Mouse (Mus musculus) kidney, postnatal 0 days (tissue): ENCODE measurements around the gene Tldc1. TPM values are rescaled to one million over a fixed set of nuclear protein-coding genes. Genes with fewer than 3 reads are reported as not detected.
A peak's percentile ranks its signal among the peaks of the same experiment; 100 is the strongest.

Experiments used
- ATAC-seq: fragments of 200-750 bp; cut with Nextera tagmentation; replicated peaks from 2 replicates; pipeline ENCODE4 v1.8.0; 2017; ENCODE audit warnings: low read depth, moderate number of reproducible peaks, moderate TSS enrichment, moderate library complexity; ENCODE audit not compliant: low FRiP score
- DNase-seq: peaks from one replicate; pipeline ENCODE4 v3.0.0-alpha.2; 2016; ENCODE audit warnings: low spot score
- H3K27ac ChIP-seq: fragments of 300-500 bp; sonication (generic); 2 replicates; pipeline ENCODE4 v1.5.1; 2014; ENCODE audit warnings: mild to moderate bottlenecking
- H3K27me3 ChIP-seq: fragments of 300-500 bp; sonication (generic); 2 replicates; pipeline ENCODE4 v1.6.1; 2014; ENCODE audit warnings: low read length, mixed read lengths; ENCODE audit not compliant: insufficient read depth
- H3K36me3 ChIP-seq: fragments of 300-500 bp; sonication (generic); 2 replicates; pipeline ENCODE4 v1.6.1; 2014; ENCODE audit warnings: low read length, mixed read lengths; ENCODE audit not compliant: insufficient read depth
- H3K4me1 ChIP-seq: fragments of 300-500 bp; sonication (generic); replicated peaks from 2 replicates; pipeline ENCODE4 v1.6.1; 2014; ENCODE audit warnings: antibody characterized with exemption, low read length, mixed read lengths; ENCODE audit not compliant: insufficient read depth
- H3K4me2 ChIP-seq: fragments of 300-500 bp; sonication (generic); 2 replicates; pipeline ENCODE4 v1.6.1; 2014; ENCODE audit warnings: mild to moderate bottlenecking, low read length, moderate library complexity, mixed read lengths
- H3K4me3 ChIP-seq: fragments of 300-500 bp; sonication (generic); replicated peaks from 2 replicates; pipeline ENCODE4 v1.5.1; 2014; ENCODE audit warnings: low read depth, low read length
- H3K9ac ChIP-seq: fragments of 300-500 bp; sonication (generic); 2 replicates; pipeline ENCODE4 v1.6.1; 2014; ENCODE audit warnings: low read depth, low read length
- H3K9me3 ChIP-seq: fragments of 300-500 bp; sonication (generic); replicated peaks from 2 replicates; pipeline ENCODE4 v1.6.1; 2016; ENCODE audit warnings: low read length, inconsistent platforms, mixed read lengths
- CTCF ChIP-seq: IDR thresholded peaks from 2 replicates; pipeline ENCODE4 v1.5.1; 2016; ENCODE audit warnings: antibody characterized with exemption, low read depth, mild to moderate bottlenecking, moderate library complexity
- WGBS: fragments of 180-500 bp; shearing (Covaris S2); extraction: QIAGEN DNeasy Blood & Tissue Kit; methylation state at CpG from one replicate; pipeline ENCODE4 v1.1.7; 2014; 5-methylcytosine and 5-hydroxymethylcytosine counted together
- polyA plus RNA-seq: library from polyadenylated mRNA; unstranded; fragments of >200 nt; fragmentation: Nextera tagmentation; extraction: Ambion mirVana; gene quantifications from 2 replicates; pipeline ENCODE4 v1.2.1, GENCODE M21; 2015

Tldc1 gene
- polyA plus RNA-seq, 1 experiment from 2014 or later = 11.9 TPM

GRCm38 (mm10) chr8:119781086-119781840 lies 3.0 kb upstream of the Tldc1 start:
- peaks cover 12% of the 10 kb centered on the region for H3K4me1 ChIP-seq
- no peak overlapping the region for H3K27ac ChIP-seq
- H3K27me3 ChIP-seq = no peaks in the 10 kb centered on the region
- H3K9ac ChIP-seq = no peak overlapping the region
- 46% methylated on average over 4 of the region's 4 CpGs for WGBS
- ATAC-seq (0 out of 2 replicates have a peak, but pooled peaks have one; percentile 11), DNase-seq (peak; percentile 44)
- no peaks in the 10 kb centered on the region for H3K9me3 ChIP-seq
- no peak overlapping the region for H3K4me3 ChIP-seq
- H3K4me2 ChIP-seq = no peak overlapping the region
- TF ChIP-seq CTCF = 0 out of 2 replicates have a peak, but pooled peaks have one; percentile 5
- no peaks in the 10 kb centered on the region for H3K36me3 ChIP-seq

- DNase-seq = no peak
- Histone ChIP-seq H3K27ac (no peak overlapping the region), H3K36me3 (no peaks in the 10 kb centered on the region), H3K4me3 (no peak overlapping the region), H3K9me3 (no peaks in the 10 kb centered on the region), H3K4me2 (no peak overlapping the region), H3K4me1 (peaks cover 12% of the 10 kb centered on the region), H3K9ac (no peak overlapping the region), H3K27me3 (no peaks in the 10 kb centered on the region)
- no peak for TF ChIP-seq CTCF
- 80% methylated on average over 9 of the region's 9 CpGs for WGBS
- no peak for ATAC-seq
These were observed 2.3 kb upstream of the Tldc1 start for GRCm38 (mm10) chr8:119780402-119781049.

GRCm38 (mm10) chr8:119779013-119779737 lies 959 bp upstream of the Tldc1 start:
- Histone ChIP-seq H3K9ac (no peak overlapping the region), H3K4me3 (no peak overlapping the region), H3K4me2 (peak overlapping the region; percentile 78), H3K9me3 (no peaks in the 10 kb centered on the region), H3K4me1 (peaks cover 12% of the 10 kb centered on the region), H3K27ac (no peak overlapping the region), H3K27me3 (no peaks in the 10 kb centered on the region), H3K36me3 (no peaks in the 10 kb centered on the region)
- no peak for ATAC-seq
- peak; percentile 96 for DNase-seq
- TF ChIP-seq CTCF = peak; percentile 99
- WGBS = 22% methylated on average over 14 of the region's 14 CpGs

- WGBS = 10% methylated on average over 7 of the region's 7 CpGs
- TF ChIP-seq CTCF = no peak
- no peaks in the 10 kb centered on the region for H3K27me3 ChIP-seq
- peaks cover 12% of the 10 kb centered on the region for H3K4me1 ChIP-seq
- H3K4me3 ChIP-seq = peak overlapping the region; percentile 52
- H3K9me3 ChIP-seq = no peaks in the 10 kb centered on the region
- no peaks in the 10 kb centered on the region for H3K36me3 ChIP-seq
- ATAC-seq (peak; percentile 3; the same call in 1 of the 2 replicates), DNase-seq (no peak)
- H3K27ac ChIP-seq = peak overlapping the region; percentile 87
- H3K9ac ChIP-seq = peak overlapping the region; percentile 69
- H3K4me2 ChIP-seq = peak overlapping the region; percentile 78
These were observed 451 bp downstream of the Tldc1 start for GRCm38 (mm10) chr8:119777765-119778164.

GRCm38 (mm10) chr8:119776668-119777245 lies 1.5 kb downstream of the Tldc1 start:
- Histone ChIP-seq H3K9me3 (no peaks in the 10 kb centered on the region), H3K4me3 (no peak overlapping the region), H3K27ac (peak overlapping the region; percentile 87; the same call in 1 of the 2 replicates), H3K27me3 (no peaks in the 10 kb centered on the region), H3K9ac (no peak overlapping the region), H3K4me2 (no peak overlapping the region), H3K36me3 (no peaks in the 10 kb centered on the region), H3K4me1 (peaks cover 12% of the 10 kb centered on the region)
- no peak for ATAC-seq
- no peak for TF ChIP-seq CTCF
- WGBS = 76% methylated on average over 7 of the region's 7 CpGs
- no peak for DNase-seq
